Comparison of ENCODE assay signal across 26 mouse cellular contexts in genomic region chr11:104432251-104432650, GRCm38 (mm10).
"Had no signal": no experiment of that assay in that cellular context is flagged by ENCODE, and none has a peak within 500 bp of the region (broad histone marks: within the 10 kb centered on the region; RNA-seq: fewer than 3 reads in every experiment).

No protein-coding gene starts in this region.

- H3K9me3 ChIP-seq: hindbrain, embryonic 10.5 days; hindbrain, embryonic 12.5 days; intestine, embryonic 15.5 days; kidney, embryonic 15.5 days; limb, embryonic 10.5 days; limb, embryonic 12.5 days; liver, embryonic 13.5 days had no signal

- DNase-seq: gastrocnemius, postnatal 14 days; gastrocnemius, postnatal 36 days; heart, adult 18-20 months; heart, postnatal 10 days; heart, postnatal 4 days; kidney, adult 2 months; kidney, adult 9 months; kidney, postnatal 10 days; kidney, postnatal 25 days; kidney, postnatal 4 days; liver; liver, embryonic 13.5 days had no signal

- H3K9ac ChIP-seq: hindbrain, embryonic 12.5 days; hindbrain, embryonic 14.5 days; intestine, embryonic 15.5 days; kidney, embryonic 15.5 days; limb, embryonic 12.5 days; liver, embryonic 13.5 days had no signal

- H3K36me3 ChIP-seq: hindbrain, embryonic 12.5 days; intestine, embryonic 15.5 days; kidney, embryonic 15.5 days; liver, embryonic 13.5 days had no signal

- H3K4me2 ChIP-seq: heart, embryonic 11.5 days; hindbrain, embryonic 12.5 days; hindbrain, embryonic 14.5 days; intestine, embryonic 15.5 days; kidney, embryonic 15.5 days; limb, embryonic 12.5 days; liver, embryonic 11.5 days; liver, embryonic 13.5 days had no signal

- H3K4me3 ChIP-seq: hindbrain, embryonic 10.5 days; hindbrain, embryonic 12.5 days; intestine, embryonic 15.5 days; kidney, embryonic 15.5 days; layer of hippocampus, adult 2 months; left cerebral cortex, adult 2 months; limb, embryonic 10.5 days; limb, embryonic 12.5 days; liver, embryonic 13.5 days had no signal

- ATAC-seq: hindbrain, embryonic 16.5 days; inflammation-experienced regulatory T-cells, adult 6 months; intestine, embryonic 15.5 days; intestine, postnatal 0 days had no signal

- H3K4me1 ChIP-seq: hindbrain, embryonic 10.5 days; limb, embryonic 10.5 days had no signal

- H3K27ac ChIP-seq: hindbrain, embryonic 10.5 days; hindbrain, embryonic 12.5 days; hindbrain, embryonic 14.5 days; intestine, embryonic 15.5 days; kidney, embryonic 15.5 days; layer of hippocampus, adult 2 months; left cerebral cortex, adult 2 months; limb, embryonic 10.5 days; limb, embryonic 12.5 days; liver, embryonic 13.5 days had no signal

- H3K27me3 ChIP-seq: hindbrain, embryonic 12.5 days; intestine, embryonic 15.5 days; kidney, embryonic 15.5 days; limb, embryonic 12.5 days; liver, embryonic 13.5 days had no signal
